In the genomic region with DNA sequence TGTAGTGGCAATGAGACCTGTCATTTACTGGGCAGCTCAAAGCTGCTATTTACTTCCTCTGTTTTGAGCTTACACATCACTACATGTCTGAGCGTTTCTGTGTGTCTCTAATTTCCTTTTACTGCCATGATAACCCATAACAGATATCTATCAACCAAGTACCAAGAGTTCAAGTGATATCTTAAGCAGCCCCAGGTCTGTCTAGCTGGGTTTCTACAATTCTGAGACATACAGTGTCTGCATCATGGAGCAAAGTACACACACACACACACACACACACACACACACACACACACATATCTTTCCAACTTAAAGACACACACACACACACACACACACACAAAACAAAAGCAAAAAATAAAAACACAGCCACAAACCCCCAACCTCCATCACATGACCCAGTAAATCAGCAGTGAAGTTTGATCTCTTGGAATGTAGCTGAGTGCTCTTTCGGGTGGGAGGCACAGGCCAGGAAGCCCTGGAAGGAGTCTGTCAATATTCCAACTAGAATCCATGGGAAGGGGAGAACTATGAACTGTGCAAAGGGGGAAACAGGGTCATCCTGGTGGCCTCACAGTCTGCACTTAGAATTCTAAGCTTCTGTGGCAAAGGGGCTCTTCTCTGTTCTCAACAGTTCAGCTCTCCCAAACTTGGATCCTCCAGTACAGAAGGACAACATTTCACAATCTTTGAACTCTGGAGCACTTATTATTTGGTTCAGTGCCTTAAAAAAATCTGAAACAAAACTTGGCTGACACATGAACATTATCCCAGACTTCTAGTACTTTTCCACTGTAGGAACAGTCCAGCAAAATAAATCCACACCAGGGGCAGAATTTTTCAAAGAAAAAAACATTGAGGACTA, we compare ENCODE assay signal across 15 mouse cellular contexts. TPM values are rescaled to one million over a fixed set of nuclear protein-coding genes. Genes with fewer than 3 reads are reported as not detected.
DNase-seq lines count a peak whose midpoint lies in the region; ATAC-seq lines count a peak whose summit lies in the region.
"Had no signal": no experiment of that assay in that cellular context is flagged by ENCODE, and none has a peak within 500 bp of the region (broad histone marks: within the 10 kb centered on the region; RNA-seq: fewer than 3 reads in every experiment).

No protein-coding gene starts in this region.

- H3K9me3 ChIP-seq in midbrain, embryonic 14.5 days (ENCODE audit: control insufficient read depth, low read length) = no peaks in the 10 kb centered on the region
- H3K9me3 ChIP-seq in hindbrain, embryonic 16.5 days (ENCODE audit: control insufficient read depth, low read length) = no peaks in the 10 kb centered on the region
- H3K9me3 ChIP-seq: embryonic facial prominence, embryonic 13.5 days; heart, embryonic 12.5 days had no signal

- H3K4me3 ChIP-seq in midbrain, embryonic 14.5 days (replicated peaks; ENCODE audit: low read depth, low read length) = no peak overlapping the region
- no peak overlapping the region for H3K4me3 ChIP-seq in hindbrain, embryonic 16.5 days (ENCODE audit: low read length)
- H3K4me3 ChIP-seq: embryonic facial prominence, embryonic 13.5 days; heart, embryonic 12.5 days had no signal

- H3K36me3 ChIP-seq in midbrain, embryonic 14.5 days (ENCODE audit: control insufficient read depth, insufficient read depth, low read length) = peaks cover 21% of the 10 kb centered on the region
- peaks cover 23% of the 10 kb centered on the region for H3K36me3 ChIP-seq in hindbrain, embryonic 16.5 days (ENCODE audit: control insufficient read depth, insufficient read depth, low read length)

- peak; percentile 27 for DNase-seq in heart, adult 8-10 months (ENCODE audit: low spot score)
- no peak for DNase-seq in heart, postnatal 4 days
- DNase-seq in adipocyte (ENCODE audit: low spot score) = peak; percentile 97
- peak; percentile 85 for DNase-seq in kidney, adult 9 months
- peak; percentile 11 for DNase-seq in lung, postnatal 10 days
- no peak for DNase-seq in left cerebral cortex, adult 9 months (ENCODE audit: low spot score in 2 of 2)
- DNase-seq in midbrain, embryonic 14.5 days = no peak
- DNase-seq: adrenal gland, postnatal 25 days; cerebellum, adult 9-10 months; forebrain, postnatal 0 days; thymus, adult 2 months had no signal

- no peaks in the 10 kb centered on the region for H3K27me3 ChIP-seq in midbrain, embryonic 14.5 days (ENCODE audit: control insufficient read depth, insufficient read depth, low read length)
- no peaks in the 10 kb centered on the region for H3K27me3 ChIP-seq in hindbrain, embryonic 16.5 days (replicated peaks; ENCODE audit: control insufficient read depth, insufficient read depth, low read length)
- H3K27me3 ChIP-seq: embryonic facial prominence, embryonic 13.5 days; heart, embryonic 12.5 days had no signal

- H3K27ac ChIP-seq in midbrain, embryonic 14.5 days (replicated peaks; ENCODE audit: low read depth, low read length) = no peak overlapping the region
- no peak overlapping the region for H3K27ac ChIP-seq in hindbrain, embryonic 16.5 days (ENCODE audit: low read depth, low read length)
- H3K27ac ChIP-seq: embryonic facial prominence, embryonic 13.5 days; hindbrain, embryonic 14.5 days had no signal

- no peak for ATAC-seq in midbrain, embryonic 14.5 days (ENCODE audit: low FRiP score, low TSS enrichment)
- ATAC-seq in hindbrain, embryonic 16.5 days = no peak
- ATAC-seq: forebrain, postnatal 0 days had no signal

- H3K4me1 ChIP-seq in midbrain, embryonic 14.5 days (ENCODE audit: control insufficient read depth, insufficient read depth, low read length) = no peaks in the 10 kb centered on the region
- no peaks in the 10 kb centered on the region for H3K4me1 ChIP-seq in hindbrain, embryonic 16.5 days (ENCODE audit: control insufficient read depth, insufficient read depth, low read depth, low read length)
- H3K4me1 ChIP-seq: heart, embryonic 12.5 days had no signal

- 77% methylated on average over 2 of the region's 2 CpGs for WGBS in midbrain, embryonic 14.5 days
- WGBS in hindbrain, embryonic 16.5 days = 78% methylated on average over 2 of the region's 2 CpGs

- H3K9ac ChIP-seq in midbrain, embryonic 14.5 days (replicated peaks; ENCODE audit: low read length) = no peak overlapping the region
- H3K9ac ChIP-seq in hindbrain, embryonic 16.5 days (ENCODE audit: low read depth, low read length) = no peak overlapping the region
- H3K9ac ChIP-seq: embryonic facial prominence, embryonic 13.5 days; forebrain, postnatal 0 days; heart, embryonic 12.5 days; hindbrain, embryonic 14.5 days had no signal

- no peak overlapping the region for H3K4me2 ChIP-seq in midbrain, embryonic 14.5 days (ENCODE audit: low read length)
- no peak overlapping the region for H3K4me2 ChIP-seq in hindbrain, embryonic 16.5 days (ENCODE audit: low read length)
- H3K4me2 ChIP-seq: embryonic facial prominence, embryonic 13.5 days; heart, embryonic 12.5 days; hindbrain, embryonic 14.5 days had no signal

RNA-seq across cellular contexts. Expression of gene Nap1l5, which starts 44.5 kb away (rescaled TPM):
- total RNA-seq in heart, adult 8-10 months (2022) = 1 to 10 TPM in 2 of 4 experiments, under 1 TPM in 2; 0.86 to 1.6 (median 1.1) TPM
- 1 to 10 TPM; 1.3 to 1.9 TPM for total RNA-seq in heart, postnatal 4 days (2021)
- 225 and 247 TPM in 2 replicates for polyA plus RNA-seq in midbrain, embryonic 14.5 days (2014; fragmentation: Nextera tagmentation; extraction: Ambion mirVana)
- polyA plus RNA-seq in hindbrain, embryonic 16.5 days (2015; fragmentation: Nextera tagmentation; extraction: Ambion mirVana) = 412 and 507 TPM in 2 replicates

Comparison
In these comparisons a context has a peak if more than half of its experiments do, and no peak if none do; other contexts are left out.
1. DNase-seq: peak in heart, adult 8-10 months (single experiment), adipocyte (single experiment), kidney, adult 9 months (single experiment) and lung, postnatal 10 days (single experiment); none in heart, postnatal 4 days (single experiment), left cerebral cortex, adult 9 months (0 of 2) and midbrain, embryonic 14.5 days (single experiment).